Mouse (Mus musculus) cerebellum, postnatal 14 days (tissue): ENCODE data around the gene Dennd1a.
A peak's percentile ranks its signal among the peaks of the same experiment; 100 is the strongest.

Source experiments
- DNase-seq, 2 experiments: peaks; one replicate each; pipeline ENCODE4 v3.0.0; 2021; ENCODE audit warnings: mixed read lengths in 2 of 2

Gene Dennd1a

DNA sequence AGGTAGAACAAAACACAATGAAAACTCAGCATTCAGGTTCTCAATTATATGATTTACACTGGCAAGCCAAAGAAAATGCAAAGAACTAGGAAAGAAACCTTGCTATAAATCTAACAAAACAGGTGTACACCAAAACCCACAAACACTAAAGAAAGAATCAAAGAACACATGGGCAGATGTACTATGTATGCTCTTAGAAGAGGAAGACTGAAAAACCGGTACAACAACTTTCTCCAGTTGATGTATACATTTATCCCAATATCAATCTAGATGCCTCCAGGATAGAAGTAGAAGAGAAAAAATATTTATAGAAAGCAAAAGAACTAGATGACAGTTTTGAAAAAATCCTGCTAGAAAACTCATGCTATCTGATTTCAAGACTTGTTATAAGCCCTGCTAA is 184.5 kb downstream of the Dennd1a start:
- DNase-seq, result no peak

DNA sequence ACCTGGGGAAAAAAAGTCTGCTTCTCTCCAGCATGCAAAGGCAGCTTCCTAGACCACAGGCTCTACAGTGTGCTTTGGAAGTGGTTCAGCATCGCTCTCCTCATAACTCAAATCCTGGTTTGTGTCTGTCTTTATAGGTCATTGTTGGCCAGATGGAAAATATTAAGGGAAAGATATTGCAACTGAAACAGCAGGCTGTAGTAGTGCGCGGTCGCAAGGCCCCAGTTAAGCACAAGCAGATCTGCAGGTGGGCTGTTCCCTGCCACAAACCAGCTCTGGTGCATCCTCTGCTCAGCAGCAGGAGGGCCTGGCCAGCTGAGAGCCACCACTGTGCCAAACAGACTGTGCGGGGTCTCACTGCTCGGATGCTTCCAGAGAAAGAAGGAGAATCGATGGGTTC is 186.9 kb downstream of the Dennd1a start:
- DNase-seq, result peak; percentile 16 to 46

- DNase-seq, result peak; percentile 27 to 36
Measured at GRCm38 (mm10) chr2:38099120-38099773, 187.9 kb downstream of the Dennd1a start.

GRCm38 (mm10) chr2:38097469-38097868 is 189.7 kb downstream of the Dennd1a start:
- DNase-seq, result no peak

DNA sequence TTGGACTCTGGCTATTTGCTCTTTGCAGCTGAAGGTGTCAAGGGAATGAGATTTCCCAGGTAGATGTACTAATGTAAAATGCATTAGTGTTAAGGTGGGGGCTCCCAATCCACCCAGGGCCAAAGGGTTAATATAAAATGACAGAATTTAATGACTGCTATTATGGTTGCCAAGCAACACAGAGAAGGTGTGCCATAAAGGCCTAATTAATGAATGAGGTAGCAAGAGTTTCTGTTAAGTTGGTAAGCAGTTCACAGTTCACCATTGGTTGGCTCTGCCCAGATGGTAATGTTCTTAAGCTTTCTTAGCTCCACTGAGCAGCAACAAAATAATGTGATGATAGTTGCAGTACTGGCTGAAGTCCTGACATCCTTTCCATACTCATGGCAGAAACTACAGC is 190.9 kb downstream of the Dennd1a start:
- no peak for DNase-seq

DNA sequence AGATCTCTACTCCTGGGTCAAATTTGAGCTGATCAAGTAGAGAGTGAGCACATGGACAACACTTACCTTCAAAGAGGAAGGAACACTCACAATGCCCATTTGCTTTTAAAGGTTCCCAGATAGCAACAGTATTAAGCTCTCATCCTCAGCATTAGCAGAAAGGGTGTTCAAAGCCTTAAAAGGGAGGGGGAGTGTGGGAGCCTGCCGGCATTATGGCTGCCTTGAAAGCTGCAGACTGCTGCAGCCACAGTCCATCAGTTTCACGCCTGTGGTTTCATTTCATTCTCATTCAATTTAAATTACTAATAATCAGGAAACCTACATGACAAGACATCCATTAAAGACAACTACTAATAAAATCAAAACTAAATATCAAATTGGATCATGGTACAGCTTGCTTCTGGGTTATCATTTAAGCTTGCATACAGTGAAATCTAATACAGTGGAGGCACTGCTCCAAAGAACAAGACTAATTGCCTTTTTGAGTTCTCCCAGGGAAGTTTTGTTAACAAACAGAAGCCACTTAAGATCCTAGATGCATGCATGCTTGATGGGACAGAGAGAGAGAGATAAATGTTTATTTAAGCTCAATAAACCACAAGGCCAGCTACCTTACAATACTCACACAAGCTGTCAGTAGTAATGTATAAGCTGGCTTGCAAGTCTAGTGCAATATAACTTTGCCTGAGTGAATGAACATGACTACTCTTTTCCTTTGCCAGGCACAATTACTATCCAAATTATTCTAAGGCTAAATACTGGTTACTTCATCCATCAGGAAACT is 192.6 kb downstream of the Dennd1a start:
- DNase-seq, result no peak

GRCm38 (mm10) chr2:38093968-38094367 is 193.2 kb downstream of the Dennd1a start:
- DNase-seq, result no peak

GRCm38 (mm10) chr2:38093242-38093641 is 193.9 kb downstream of the Dennd1a start:
- DNase-seq, result peak; percentile 36 to 55

DNA sequence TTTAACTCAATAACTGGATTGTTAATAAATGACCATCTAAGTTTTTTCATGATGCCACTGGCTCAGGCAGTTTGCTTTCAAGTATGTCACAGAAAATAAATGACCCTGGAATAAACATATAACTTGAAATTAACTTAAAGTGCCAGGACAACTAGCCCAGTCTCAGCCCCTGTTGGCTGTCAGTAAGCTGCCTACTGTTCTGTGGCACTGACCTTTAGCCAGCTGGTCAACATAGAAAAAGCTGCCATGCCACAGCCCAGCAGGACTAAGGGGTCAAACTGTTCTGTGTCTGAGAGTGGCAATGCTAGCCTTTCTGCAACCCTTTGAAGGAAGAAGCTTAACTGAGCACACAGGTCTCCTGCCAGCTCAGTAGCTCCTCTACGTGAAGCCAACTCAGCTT is 198.8 kb downstream of the Dennd1a start:
- peak in 1 of 2 experiments; percentile 23 for DNase-seq

GRCm38 (mm10) chr2:38085058-38085457 is 202.1 kb downstream of the Dennd1a start:
- DNase-seq, result no peak

DNA sequence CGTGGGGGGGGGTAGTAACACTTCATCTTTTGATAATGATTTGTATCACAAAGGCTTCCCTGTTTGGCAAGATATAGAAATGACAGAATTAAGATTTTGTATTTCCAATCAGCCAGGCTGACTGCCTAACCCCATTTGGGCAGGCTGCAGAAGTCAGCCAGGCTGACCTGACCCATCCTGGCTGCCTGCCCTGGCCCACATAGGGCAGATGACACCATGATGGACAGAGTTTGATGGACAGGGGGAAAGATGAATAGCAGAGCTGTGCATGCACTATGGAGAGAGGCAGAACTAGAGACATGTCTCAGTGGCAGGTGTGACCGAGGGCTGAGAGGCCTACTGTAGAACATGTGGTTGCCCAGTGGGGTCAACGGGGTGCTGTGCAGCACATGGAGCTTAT is 203.9 kb downstream of the Dennd1a start:
- peak in 1 of 2 experiments; percentile 15 for DNase-seq

DNA sequence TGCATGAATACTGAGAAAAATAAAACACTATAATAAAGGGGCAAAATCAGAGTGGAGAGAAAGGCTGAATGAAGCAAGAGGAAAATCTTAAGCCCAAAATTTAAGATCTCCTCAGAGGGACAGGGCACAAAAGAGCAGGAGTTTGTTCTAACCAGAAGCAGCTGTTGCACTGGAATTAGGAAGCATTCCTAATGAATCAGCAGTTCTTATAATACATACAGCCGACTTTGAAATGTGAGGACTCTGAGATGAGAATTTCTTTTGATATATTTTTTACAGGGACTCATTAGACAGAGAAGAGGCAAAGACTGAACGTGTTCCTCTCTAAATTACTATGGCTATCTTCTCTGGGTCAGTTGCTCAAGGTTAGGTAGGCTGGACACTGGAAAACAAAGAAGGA is 212.7 kb downstream of the Dennd1a start:
- DNase-seq, result no peak

GRCm38 (mm10) chr2:38072061-38072460 is 215.1 kb downstream of the Dennd1a start:
- DNase-seq, result no peak

GRCm38 (mm10) chr2:38068171-38068572 is 219.0 kb downstream of the Dennd1a start:
- DNase-seq, result no peak

DNA sequence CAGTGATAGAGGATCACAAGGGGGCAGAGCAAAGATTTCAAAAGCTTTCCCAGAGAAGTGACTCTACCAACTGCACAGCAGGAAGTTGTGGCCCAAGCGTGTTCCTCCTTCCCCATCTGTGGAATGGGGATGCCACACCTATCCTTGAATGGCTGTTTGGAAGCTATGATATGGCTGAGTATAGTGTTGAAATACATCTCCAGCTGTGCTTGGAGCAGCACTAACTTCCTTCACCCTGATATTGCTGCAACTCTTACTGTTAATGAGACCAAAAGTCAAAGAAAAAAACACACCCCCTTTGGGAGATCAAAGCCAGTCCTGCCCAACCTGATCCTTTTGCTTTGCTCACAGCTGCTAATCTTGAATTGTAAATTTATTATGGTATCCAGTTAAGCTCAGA is 221.3 kb downstream of the Dennd1a start:
- no peak for DNase-seq

DNA sequence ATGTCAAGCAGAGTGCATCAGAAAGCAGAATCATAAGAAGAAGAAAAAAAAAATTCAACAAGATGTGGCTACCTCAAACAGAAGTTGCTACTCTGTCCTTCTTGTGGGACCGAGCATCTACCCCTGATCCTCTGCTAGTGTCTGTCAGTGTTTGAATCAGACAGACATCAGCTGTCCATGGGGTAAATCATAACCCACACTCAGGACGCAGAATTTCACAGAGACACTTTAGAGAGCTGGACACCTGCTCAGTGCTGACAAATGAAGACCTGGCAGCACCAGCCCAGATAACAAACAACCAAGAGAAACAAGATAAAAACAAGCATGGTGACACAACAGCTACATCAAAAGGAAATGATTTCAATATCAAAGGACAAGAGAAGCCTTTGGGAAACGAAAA is 222.9 kb downstream of the Dennd1a start:
- DNase-seq, result no peak

- no peak for DNase-seq
Measured at GRCm38 (mm10) chr2:38062156-38062555, 225.0 kb downstream of the Dennd1a start.

DNA sequence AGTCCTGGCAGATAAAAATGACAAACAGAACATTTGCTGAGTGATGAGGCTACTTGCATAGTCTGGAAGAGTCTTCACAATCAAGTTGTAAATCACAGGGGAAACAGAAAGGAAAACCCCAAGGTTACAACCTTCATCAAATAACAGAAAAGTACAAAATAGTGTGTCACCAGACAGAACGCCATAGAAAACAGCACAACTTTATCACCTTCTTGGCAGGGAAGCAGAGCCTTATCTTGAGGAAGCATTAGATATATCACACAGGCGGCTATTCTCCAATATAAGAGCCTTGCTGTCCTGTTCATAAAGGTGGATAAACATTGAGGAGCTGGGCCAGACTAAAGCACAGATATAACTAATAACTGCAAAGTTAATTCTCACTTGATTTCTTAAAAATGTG is 225.7 kb downstream of the Dennd1a start:
- no peak for DNase-seq

DNA sequence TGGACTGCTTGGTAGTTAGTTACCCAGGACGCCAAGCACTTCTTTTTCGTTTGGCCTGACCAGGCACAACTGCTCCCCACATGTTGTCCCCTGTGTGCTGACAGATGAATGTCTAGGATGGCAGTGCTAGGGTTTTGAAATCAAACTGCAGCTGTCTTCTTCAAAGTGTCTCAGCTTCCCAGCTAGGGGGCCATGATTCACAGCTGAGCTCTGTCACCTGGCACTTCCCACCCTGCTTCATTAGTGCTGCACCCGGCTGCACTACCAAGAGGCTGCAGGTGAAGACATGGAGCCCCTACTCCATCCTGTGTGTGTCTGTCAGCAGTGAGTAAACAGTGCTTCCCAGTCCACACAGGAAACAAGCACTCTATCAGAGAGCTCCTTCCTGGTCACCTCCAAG is 234.8 kb downstream of the Dennd1a start:
- DNase-seq, result no peak

GRCm38 (mm10) chr2:38051485-38052085 is 235.6 kb downstream of the Dennd1a start:
- no peak for DNase-seq

- DNase-seq, result no peak
Measured at GRCm38 (mm10) chr2:38048996-38049395, 238.2 kb downstream of the Dennd1a start.

DNA sequence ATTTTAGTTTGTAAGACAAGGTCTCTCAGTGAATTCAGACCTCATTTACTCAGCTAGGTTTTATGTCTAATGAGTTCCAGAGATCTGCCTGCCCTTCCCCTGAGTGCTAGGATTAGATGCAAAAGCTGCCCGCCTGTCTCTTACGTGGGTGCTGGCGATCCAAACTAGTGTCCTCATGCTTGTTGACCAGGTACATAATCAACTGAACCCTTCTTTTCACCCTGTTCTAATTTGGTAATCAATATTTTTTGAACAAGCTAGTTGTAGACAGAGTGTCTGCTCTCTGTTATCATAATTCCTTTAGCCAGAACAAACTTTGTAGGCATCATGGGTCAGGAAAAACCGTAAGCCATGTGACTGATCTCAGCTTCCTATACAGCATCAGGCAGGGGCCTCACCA is 241.9 kb downstream of the Dennd1a start:
- no peak for DNase-seq

GRCm38 (mm10) chr2:38040845-38041244 is 246.3 kb downstream of the Dennd1a start:
- DNase-seq, result peak in 1 of 2 experiments; percentile 16

- no peak for DNase-seq
Measured at GRCm38 (mm10) chr2:38039621-38040020, 247.6 kb downstream of the Dennd1a start.
